Mouse (Mus musculus): ENCODE results near the gene Phf13.

Phf13 gene

GRCm38 (mm10) chr4:151946211-151946610, 49.8 kb downstream of the Phf13 start:
- in situ Hi-C loops (cut with MboI), result no loop called here

All from mature B cell (primary cell).